Mouse (Mus musculus): ENCODE measurements around the gene Apba2.
A peak's percentile ranks its signal among the peaks of the same experiment; 100 is the strongest.

The Apba2 gene

DNA sequence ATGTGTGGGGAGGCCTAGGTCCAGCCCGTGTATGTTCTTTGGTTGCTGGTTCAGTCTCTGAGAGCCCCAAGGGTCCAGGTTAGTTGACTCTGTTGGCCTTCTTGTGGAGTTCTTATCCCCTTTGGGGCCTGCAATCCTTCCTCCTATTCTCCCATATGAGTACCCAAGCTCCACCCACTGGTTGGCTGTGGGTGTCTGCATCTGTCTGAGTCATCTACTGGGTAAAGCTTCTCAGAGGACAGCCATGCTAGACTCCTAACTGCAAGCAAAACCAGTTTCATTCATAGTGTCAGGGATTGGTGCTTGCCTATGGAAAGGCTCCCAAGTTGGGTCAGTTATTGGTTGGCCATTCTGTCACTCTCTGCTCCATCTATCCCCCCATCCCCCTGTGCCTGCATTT lies 29.8 kb downstream of the Apba2 start:
- DNase-seq (ENCODE audit: low read depth, low spot score): no peak

GRCm38 (mm10) chr7:64533374-64533773 lies 31.9 kb downstream of the Apba2 start:
- no peak for DNase-seq (ENCODE audit: low read depth, low spot score)

- no peak for DNase-seq (ENCODE audit: low read depth, low spot score)
Measured at GRCm38 (mm10) chr7:64535269-64535668, 33.8 kb downstream of the Apba2 start.

- no peak for DNase-seq (ENCODE audit: low read depth, low spot score)
Measured at GRCm38 (mm10) chr7:64539450-64540148, 38.1 kb downstream of the Apba2 start.

DNA sequence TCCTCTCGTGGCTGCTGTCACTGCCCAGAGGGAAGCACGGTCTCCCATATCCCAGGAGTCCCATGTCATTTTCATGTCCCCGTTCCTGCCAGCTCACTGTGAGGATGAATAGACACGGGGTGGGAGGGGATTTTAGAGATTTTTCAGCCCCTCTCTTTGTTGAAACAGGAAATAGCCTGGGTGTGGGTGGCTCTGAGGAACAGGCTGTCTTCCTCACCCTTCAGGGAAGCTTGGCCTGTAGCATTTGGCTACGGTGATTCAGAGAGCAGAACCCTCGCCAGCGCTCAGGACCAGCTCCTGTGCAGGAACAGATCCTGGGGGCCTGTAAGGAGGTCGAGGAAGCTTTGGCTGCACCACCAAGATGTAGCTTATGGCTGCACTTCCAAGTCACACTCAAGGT lies 45.3 kb downstream of the Apba2 start:
- no peak for DNase-seq (ENCODE audit: low read depth, low spot score)

DNA sequence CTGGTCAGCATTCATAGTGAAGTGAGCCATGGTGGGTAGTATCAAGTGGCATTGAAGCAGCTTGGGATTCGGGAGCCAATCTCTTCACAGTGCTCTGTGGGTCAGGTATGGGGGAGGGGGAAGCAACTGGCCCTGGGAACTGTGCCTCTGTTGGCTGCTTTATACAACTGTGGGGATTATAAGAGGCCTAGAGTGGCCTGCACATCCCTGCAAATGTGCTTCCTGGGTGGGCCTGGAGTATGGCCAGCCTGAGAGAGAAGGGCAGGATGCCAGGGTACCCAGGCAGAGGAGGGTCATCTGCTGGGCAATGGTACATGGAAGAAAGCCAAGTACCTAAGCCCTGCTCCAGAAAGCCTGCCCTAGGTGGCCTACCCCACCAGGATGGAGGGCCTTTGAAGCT lies 49.4 kb downstream of the Apba2 start:
- peak; percentile 11 for DNase-seq (ENCODE audit: low read depth, low spot score)

DNA sequence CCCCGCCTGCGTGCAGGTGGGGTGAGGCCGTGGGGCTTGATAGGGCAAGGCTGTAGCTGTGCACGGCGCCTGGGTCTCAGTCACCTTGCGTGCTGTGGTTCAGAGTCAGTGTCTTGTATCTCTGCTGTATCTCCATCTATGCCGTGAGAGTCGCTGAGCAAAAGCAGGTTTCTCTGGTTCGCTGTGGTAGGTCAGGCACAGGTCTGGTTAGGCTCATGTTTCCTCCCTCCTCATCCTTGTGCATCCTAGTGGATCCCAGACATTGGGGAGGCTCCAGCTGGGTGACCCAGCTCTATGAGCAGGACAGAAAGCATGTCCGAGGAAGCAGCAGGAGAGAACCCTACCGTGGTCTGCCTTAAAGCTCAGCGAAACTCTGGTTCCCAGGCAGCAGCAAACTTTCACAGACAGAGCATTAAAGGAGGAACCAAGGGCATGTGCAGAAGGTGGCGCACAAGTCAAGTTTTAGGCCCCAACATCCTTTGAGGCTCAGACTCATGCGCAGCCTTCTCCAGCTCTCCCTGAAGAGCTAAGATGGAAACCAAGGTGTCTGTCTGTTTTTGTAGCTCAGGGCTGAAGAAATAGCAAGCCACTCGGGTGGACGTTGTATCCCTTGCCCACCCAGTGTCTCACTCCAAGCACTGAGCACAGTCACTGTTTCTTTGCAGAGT lies 51.2 kb downstream of the Apba2 start:
- no peak for DNase-seq (ENCODE audit: low read depth, low spot score)

- DNase-seq (ENCODE audit: low read depth, low spot score): no peak
Measured at GRCm38 (mm10) chr7:64561711-64562498, 60.4 kb downstream of the Apba2 start.

DNA sequence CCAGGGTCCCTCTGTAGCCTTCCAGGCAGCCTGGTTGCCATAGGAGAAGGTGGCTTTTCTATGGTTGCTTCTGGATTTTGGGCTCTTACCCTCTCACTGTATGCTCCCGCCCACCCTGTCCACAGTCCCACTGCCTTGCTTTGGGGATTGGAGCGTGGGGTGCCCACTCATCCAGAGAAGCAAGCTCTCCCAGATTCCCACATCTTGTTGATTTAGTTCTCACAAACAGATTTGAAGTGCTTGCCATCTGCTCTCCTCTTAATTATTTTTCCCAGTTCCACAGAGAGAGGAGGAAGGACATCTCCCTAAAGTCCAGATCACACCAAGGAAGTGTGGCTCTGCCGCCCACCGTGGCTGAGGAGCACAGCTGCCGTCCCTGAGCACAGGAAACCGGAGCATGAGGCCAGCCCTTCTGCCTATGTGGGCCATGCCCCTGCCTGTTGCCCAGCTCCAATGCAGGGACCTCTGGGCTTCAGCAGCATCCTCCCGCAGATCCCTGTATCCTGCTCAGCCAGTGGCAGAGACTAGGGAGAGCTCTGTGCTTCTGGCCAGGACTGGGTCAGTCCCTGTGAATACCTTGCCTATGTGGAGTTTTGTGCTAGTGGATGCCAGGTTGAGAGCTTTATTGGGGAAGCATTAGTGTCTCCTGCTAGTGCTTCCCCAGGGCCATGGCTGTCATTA lies 63.5 kb downstream of the Apba2 start:
- DNase-seq (ENCODE audit: low read depth, low spot score): no peak

DNA sequence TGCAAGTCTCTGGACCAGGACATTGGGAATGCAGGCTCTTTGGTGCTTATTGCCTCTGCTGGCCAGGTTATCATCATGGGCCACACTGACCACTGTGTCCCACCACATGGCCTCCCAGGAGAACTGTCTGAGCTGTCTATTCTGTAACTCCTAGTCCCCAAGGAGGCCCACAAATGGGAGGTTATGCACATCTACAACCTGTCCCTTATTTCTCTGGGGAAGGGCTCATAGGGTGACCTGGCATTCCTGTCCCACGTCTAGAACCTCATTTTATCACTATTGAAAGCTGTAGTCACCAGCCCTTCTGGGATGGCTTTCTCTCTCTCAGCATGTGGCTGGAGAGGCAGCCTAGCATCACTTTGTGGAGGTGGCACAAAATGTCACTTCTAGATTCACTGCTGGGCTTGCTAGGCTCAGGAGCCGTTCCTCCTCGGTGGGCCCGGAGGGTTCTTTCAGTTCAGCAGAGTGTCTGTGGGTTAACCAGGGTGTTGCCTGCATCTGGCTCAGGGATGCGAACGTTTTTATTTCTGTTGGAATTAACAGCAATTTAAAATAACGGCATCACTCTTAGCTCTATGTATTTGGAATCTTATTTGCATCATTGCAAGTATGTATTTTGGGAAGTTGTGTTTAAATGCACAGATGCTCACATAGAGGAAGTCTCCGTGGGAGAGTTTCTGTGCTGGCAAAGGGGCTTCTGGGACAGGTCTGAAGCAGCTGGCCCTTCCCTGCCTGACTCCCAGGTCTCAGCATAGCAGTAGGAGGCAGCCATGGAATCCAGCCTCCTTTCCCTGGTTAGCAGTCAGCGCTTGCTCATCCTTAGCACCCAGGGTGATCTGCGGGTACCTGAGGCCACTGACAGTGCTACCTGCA lies 65.1 kb downstream of the Apba2 start:
- no peak for DNase-seq (ENCODE audit: low read depth, low spot score)

- no peak for DNase-seq (ENCODE audit: low read depth, low spot score)
Measured at GRCm38 (mm10) chr7:64568722-64569121, 67.2 kb downstream of the Apba2 start.

- DNase-seq (ENCODE audit: low read depth, low spot score): no peak
Measured at GRCm38 (mm10) chr7:64569676-64570075, 68.2 kb downstream of the Apba2 start.

DNA sequence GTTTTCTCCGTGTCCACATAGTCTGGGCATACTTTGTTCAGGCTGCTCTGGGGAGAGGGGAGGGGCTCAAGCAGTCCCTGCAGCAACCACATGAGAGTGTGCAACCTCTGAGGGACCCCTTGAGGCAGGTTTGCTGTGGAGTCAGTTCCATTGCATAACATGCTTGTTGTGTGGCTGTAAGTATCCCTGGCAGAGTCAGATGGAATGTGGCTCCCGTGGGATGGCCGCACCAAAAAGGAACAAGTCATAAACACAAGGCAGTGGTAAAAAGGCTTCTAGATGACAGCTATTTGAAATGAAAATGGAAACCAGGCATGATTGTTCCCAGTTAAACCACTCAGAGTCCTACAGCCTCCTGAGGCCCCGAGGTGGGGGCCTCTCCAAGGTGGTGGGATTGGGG lies 69.4 kb downstream of the Apba2 start:
- DNase-seq (ENCODE audit: low read depth, low spot score): no peak

GRCm38 (mm10) chr7:64574144-64574543 lies 72.6 kb downstream of the Apba2 start:
- DNase-seq (ENCODE audit: low read depth, low spot score): no peak

DNA sequence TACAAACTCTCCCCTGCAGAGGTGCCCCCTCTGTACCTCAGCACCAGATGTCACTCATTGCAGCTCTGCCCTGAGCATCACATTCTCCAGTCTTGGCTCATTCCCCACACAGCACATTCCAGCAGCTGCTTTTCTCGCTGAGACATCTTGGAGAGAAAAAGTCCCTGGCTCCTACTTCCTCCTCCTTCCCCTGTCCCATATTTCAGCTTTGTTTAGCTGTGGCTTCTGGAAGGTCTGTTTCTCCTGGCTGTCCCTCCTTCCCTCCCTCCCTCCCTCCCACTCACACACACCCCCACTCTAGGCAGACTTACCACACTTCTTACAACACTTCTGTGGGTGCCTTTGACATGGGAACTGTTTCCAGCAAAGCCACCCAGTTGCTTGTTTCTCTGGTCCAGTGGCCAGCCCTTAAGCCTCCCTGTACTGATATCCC lies 75.0 kb downstream of the Apba2 start:
- DNase-seq (ENCODE audit: low read depth, low spot score): no peak

GRCm38 (mm10) chr7:64578176-64578575 lies 76.7 kb downstream of the Apba2 start:
- no peak for DNase-seq (ENCODE audit: low read depth, low spot score)

DNA sequence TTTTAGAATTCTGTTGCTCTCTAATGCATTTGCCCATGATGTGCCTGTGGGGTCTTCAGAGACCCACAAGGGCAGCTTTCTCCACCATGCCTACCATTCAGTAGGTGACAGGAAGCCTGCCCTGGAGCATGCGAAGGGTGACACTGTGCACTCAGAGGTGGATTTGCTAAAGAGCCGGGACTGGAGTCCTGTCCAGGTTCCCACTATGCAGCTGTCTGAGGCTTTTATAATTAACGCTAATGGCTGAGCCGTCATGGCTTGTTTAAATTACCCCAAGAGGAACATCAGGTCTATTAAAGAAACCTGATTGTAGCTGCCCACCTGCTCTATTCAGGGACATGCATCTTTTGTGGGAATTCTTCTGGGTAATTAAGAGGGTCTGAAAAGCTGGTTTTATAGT lies 78.4 kb downstream of the Apba2 start:
- no peak for DNase-seq (ENCODE audit: low read depth, low spot score)

DNA sequence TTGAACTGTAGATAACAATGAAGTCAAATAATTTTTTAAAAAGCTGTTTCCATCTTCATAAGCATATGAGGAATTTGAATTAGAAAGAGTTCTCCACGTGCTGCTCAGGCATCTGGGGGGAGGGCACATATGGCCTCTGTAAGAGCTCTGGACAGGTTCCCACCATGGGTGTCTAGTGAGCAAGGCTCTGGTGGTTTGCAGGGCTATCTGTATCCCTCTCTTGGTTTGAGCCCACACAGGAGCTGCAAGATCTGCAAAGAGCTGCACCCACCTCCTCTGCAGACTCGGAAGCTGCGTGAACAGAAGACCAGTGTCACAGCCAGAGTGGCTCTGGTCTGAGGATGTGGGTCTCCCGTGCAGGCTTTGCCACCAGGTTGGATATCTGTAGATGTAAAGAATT lies 78.8 kb downstream of the Apba2 start:
- DNase-seq (ENCODE audit: low read depth, low spot score): no peak

GRCm38 (mm10) chr7:64582358-64582757 lies 80.9 kb downstream of the Apba2 start:
- DNase-seq (ENCODE audit: low read depth, low spot score): no peak

GRCm38 (mm10) chr7:64583670-64584121 lies 82.2 kb downstream of the Apba2 start:
- no peak for DNase-seq (ENCODE audit: low read depth, low spot score)

GRCm38 (mm10) chr7:64586133-64586532 lies 84.6 kb downstream of the Apba2 start:
- DNase-seq (ENCODE audit: low read depth, low spot score): no peak

All from retina, postnatal 7 days (tissue).